Mouse (Mus musculus) G1E-ER4 (cell line): Measurements from ENCODE around the gene Prr12. TPM values are rescaled to one million over a fixed set of nuclear protein-coding genes. Genes with fewer than 3 reads are reported as not detected.

Source experiments
- GATA1 ChIP-seq: IDR thresholded peaks from one replicate; pipeline ENCODE4 v1.8.0; 2012; ENCODE audit warnings: low read length, inconsistent platforms
- polyA plus RNA-seq: library from polyadenylated mRNA; stranded (reverse); fragments of >175 nt; gene quantifications from 2 replicates; pipeline ENCODE4 v1.2.3, GENCODE M21; 2012

Prr12 gene
- 123 and 149 TPM in 2 replicates for polyA plus RNA-seq

DNA sequence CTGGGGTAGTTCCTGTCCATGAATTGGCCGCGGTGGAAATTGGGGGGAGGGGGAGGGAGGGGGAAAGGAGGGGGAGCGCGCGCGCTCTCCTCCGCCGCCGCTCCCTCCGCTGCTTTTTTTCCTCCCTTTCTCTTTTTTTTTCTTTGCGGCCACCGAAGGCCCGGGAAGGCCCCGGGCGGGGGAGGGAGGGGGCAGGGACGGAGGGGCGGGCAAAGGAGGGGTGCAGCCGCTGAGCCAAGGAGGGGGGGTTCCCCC lies at the start of gene Prr12:
TSS of gene Prr12 (minus strand) at position 20 of the 255 bp plus-strand sequence.
- no peak for TF ChIP-seq GATA1

DNA sequence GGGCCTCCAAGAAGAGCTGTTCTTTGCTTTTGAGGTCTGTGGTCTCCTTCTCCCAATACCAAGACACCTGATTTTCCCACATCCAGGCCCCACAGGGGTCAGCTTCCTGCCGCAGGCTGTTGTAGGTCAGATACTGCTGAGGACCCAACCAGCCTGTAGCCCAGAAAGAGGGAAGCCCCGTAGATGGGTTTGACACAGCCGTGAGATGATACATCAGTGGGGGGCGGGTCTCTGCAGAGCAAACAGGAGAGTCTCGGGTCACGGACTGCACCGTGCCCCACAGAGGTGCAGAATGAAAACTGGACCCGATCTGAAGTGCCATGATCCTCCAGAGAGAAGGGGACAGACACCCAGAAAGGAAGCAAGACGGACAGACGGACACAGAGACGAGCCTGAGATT lies 49.8 kb upstream of the Prr12 start:
- TF ChIP-seq GATA1: no peak

DNA sequence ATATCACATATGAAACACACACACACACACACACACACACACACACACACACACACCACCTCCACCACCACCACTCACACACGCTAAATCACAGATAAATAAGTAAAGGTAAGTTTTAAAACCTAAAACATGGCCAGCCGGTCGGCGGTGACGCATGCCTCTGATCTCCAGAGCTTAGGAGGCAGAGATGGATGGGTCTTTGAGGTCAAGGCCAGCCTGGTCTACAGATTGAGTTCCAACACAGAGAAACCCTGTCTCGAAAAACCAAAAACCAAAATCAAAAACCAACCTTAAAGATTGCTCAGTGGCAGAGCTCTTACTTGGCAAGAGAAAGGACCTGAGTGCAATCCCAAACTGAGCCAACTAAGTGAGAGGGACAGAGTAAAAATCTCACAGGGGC lies 47.4 kb upstream of the Prr12 start:
- no peak for TF ChIP-seq GATA1

DNA sequence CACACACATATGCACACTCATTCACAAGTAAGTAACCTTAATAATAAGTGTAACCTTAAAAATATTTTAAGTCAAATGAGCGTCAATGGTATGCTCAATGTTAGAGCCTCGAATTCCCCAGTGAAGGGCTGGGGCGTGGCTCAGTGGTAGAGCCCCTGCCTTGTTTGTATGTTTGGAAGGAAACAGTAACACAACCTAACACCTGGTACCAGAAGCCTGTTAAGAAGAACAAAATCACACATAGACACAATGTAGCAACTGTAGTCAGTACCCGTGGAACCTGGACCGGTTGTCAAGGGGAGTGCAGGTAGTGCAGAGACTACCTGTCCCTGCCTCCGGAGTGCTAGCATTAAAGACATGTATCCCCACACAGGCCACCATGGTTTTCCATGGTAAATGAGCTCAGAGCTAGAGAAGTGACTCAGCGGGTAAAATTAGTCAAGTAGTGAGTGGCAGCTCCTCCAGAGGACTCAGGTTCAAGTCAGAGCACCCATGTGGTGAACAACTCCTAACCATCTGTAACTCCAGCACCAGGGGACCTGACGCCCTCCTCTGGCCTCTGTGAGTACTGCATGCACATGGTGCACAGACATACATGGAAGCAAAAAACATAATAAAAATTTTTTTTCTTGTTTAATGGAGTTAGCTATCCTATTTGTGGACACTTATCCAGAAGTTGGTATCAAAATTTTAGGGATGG lies 46.0 kb upstream of the Prr12 start:
- TF ChIP-seq GATA1: no peak

DNA sequence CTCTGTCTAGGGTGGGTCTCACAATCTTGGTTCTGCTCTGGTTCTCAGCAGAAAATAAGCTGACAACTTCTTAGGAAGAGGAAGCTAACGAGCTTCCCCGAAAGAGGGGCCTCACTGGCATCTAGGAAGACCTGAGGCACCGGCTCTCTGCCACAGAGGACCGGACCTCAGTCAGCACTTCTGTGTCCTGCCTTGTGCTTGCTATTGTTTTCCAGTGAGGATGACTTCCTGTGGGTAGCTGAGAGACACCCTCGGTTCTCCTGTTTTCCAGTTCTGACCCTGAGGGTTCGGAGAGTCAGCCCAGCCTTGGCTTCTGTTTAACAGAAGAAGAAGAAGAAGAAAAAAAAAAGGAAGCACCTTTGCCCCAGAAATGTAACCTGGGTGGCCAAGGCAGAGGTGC lies 44.8 kb upstream of the Prr12 start:
- no peak for TF ChIP-seq GATA1

DNA sequence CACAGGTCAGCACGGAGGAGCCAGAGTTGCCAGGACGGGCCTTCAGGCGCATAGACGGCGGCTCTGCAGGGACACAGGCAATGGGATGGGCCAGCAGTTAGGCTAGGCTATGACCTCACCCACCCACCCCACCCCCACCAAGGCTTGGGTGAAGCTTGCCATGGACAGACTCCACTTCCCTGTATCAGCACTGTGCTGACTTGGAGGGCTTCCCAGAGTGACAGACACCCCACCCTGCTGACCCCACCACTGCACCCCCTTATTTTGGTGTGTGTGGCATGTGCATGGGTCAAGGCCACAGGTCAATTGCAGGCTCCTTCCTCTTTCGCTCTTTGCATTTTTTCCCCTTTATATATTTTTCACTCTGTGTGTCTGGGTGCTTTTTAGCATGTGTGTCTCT lies 42.7 kb upstream of the Prr12 start:
- no peak for TF ChIP-seq GATA1

DNA sequence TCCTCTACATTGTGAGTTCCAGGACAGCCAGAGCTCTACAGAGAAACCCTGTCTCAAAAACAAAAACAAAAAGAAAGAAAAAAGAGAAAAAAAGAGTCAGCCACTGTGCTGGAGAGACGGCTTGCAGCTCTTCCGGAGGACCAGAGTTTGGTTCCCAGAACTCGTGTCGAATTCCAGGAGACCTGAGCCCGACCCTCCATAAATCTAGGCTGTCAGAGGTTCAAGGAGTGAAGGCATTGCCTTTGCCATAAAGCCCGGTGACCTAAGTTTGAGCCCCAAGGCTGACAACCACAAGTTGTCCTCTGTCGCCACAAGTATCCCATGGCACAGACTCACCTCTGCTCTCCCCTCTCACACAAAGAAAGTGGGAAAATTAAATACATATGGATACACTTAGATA lies 41.4 kb upstream of the Prr12 start:
- TF ChIP-seq GATA1: no peak

DNA sequence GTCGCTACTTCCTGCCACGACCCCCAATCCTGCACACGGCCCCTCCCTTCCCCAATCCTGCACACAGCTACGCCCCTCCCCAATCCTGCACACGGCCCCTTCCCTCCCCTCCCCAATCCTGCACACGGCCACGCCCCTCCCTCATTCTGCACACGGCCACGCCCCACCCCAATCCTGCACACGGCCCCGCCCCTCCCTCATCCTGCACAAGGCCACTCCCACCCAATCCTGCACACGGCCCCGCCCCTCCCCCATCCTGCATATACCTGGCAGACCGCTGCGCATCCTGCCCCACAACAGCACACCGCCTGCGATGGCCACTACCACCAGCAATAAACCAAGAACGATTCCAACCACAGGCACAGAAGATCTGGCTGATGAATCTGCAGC lies 40.8 kb upstream of the Prr12 start:
- no peak for TF ChIP-seq GATA1

DNA sequence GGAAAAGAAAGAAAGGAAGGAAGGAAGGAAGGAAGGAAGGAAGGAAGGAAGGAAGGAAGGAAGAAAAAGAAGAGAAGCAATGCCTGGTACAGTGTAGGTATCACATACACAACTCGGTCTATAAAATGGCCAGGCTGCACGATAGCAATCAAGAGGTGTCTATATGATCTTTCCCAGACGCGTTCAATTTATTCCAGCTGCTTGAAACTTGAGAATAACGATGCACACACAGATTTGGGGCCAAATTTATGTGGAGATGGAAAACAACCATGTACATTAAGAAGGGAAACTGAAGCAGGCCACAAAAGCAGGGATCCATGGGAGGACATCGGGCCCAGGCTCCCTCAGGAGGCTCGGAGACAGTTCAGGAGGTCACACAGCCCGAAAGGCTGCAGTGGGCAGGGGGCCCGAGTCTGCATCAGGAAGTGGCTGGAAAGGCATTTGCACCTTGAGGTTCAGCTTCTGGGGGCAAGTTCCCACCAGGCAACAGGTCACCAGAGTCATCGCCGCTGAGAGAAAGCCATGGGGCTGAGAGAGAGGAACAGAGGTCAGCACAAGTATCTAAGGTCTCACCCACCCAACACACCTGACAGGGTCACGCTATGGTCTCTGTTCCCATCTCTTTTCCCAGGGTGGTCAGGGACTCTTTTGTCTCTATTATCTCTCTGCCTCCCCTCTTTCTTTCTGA lies 40.3 kb upstream of the Prr12 start:
- no peak for TF ChIP-seq GATA1

DNA sequence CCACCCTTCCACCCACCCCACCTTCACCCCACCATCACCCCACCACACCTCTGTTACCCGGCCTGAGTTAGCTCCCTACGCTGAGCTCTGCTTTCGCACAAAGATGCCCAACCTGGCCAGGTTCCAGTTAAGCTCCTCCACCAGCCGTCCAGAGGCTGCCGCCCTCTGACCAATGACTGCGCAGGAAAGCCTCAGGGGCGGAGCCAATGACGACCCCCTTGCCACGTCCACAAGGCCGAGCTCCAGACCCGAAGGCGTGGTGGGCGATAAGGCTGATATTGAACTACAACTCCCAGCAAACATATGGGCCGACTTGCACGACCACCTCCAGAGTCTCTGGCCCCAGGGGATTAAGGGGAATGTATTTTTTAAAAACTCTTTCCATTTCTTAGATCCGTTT lies 39.4 kb upstream of the Prr12 start, which contains the start of gene Rcn3:
TSS of gene Rcn3 (minus strand) at position 174 of the 400 bp plus-strand sequence.
- TF ChIP-seq GATA1: no peak

DNA sequence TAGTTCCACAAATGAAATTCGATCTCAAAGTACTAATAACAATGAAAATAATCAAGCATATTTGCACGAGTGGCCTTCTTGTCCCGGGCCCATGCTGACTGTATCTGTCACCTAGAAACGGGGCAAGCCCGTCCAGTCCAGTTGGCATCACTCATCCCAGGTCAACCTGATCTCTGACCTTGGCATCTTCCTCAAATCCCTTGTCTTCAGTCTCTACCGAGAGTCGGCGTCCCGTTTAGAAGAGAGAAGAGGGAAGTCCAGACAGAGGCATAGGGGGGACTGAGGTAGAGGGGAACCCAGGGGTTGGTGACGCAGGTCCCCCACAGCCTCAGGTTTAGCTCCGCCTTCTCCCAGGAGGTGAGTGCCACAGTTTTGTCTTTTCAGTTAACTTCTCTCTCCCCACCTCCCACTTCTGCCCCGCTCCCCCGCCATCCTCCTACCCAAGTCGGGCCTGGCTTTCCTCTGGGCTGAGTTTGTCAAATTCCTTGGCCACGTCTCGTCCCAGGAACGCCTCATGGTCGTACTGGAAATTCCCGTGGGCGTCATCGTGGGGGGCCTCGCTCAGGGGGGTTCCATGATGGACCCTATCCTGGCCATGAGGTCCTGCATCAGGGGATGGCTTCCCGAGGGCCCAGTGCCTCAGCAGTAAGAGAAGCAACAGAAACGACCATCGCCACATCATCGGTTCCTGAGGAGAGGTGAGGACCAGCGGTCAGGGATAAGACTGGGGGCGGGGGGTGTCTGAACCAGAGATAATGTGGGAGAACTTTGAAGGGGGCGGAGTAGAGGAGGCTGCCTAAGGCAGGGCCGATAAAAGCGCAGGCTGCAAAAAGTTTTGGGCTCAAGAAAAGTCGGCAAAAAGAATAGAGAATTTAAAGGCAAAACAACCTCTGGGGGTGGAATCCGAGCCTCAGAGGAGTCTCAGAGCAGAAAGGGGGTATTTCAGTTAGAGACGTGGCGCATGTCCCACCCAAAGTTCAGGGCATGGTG lies 38.6 kb upstream of the Prr12 start:
- no peak for TF ChIP-seq GATA1

DNA sequence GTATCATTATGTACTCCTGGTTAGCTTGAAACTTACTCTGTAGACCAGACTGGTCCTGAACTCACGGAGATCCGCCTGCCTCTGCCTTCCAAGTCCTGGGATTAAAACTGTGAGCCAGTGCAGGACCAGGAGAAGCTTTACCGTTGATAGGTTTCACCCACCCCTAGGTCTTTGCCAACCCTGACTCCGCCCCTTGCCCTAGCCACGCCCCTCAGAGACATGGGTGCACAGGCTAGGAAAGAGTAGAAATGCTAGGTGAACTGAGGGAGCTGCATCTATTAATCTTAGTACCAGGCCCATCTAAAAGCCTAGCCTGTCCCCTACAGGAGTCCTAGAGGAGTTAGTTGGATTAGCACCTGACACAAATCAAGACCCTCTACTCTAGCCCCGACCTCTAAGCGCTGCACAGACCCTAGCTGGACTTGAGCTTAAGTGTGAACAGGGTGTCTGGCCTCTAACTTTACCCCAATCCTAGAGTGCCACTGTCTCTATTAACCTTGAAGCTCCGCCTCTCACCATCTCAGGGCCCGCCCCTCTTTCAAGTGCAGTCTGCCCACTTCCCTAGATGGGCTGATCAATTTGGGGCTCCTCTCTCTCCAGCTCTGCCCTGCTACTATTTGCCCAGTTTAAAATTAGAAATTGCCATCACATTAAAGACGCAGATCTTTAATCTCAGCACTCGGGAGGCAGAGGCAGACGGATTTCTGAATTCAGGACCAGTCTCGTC lies 37.7 kb upstream of the Prr12 start:
- TF ChIP-seq GATA1: no peak

DNA sequence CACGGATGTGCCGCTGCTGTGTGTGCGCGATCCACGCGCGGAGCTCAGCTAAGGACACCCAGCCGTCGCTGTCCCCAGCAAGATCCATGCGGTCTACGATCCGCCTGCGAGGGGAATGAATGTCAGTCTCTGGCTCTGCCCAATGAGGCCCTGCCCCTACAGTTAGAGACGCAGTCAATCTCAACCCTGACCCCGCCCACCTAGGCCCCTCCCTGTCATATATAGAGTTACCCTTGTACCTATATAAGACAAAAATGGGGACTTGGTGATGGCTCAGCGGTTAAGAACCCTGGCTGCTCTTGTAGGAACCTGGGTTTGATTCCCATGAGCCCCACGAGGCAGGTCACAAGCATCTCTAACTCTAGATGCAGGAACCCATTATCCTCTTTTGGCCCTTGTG lies 35.9 kb upstream of the Prr12 start:
- no peak for TF ChIP-seq GATA1

DNA sequence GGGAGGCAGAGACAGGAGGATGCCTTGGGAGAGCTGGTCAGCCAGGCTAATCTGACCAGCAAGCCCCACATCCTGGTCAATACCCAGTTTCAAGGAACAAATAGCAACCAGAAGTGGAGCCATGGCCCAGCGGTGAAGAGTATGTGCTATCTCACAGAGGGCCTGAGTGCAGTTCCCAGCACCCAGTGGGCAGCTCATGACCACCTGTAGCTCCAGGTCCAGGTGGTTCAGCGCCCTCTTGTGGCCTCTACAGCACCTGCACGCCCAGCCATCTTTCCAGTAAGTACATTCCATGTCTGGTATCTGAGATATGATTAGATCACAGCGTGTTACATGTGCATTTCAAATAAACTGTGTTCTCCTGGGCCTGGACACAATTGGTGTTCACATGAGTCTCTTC lies 33.4 kb upstream of the Prr12 start:
- no peak for TF ChIP-seq GATA1

DNA sequence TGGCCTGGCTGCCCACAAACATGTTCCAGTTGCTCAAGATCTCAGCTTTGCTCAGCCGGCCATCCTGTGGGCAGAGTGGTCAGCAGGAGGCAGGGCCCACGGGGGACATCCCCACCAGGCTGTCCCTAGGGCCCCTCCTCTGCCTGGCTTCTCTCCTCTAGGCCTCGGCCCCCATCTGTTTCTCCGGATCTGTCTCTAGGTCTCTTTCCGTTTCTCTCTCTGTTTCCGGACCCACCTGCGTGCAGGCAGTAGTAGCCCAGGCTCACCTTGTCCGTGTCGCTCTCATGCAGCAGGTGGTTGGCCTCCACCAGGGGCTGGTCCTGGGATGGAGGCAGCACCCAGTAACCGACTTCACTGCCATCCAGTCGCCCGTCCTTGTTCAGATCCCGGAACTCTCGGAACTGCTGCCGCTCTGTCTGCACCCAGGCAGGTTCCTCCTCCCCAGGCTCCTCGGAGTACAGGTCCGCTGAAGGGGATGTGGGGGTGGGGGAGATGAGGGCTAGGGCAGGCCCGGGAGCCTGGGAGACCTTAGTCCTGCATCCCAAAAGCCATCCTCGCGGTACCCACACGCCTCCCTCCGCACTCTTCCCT lies 30.7 kb upstream of the Prr12 start:
- TF ChIP-seq GATA1: no peak
